Mouse (Mus musculus) CD4-positive helper T cell, adult 2 months (primary cell): ENCODE measurements around the gene Epha10.
"Not testable (repeated sequence)": the region's sequence is repeated elsewhere in the genome, so short reads cannot be mapped to it uniquely, and the experiment has no call there.

Source experiments
- DNase-seq: peaks from one replicate; pipeline ENCODE4 v3.0.0-alpha.2; 2012; ENCODE audit warnings: low read depth, missing footprints, low spot score

Epha10 gene

GRCm38 (mm10) chr4:124894508-124895428 lies 14.1 kb downstream of the Epha10 start:
- no peak for DNase-seq

GRCm38 (mm10) chr4:124898428-124898827 lies 17.7 kb downstream of the Epha10 start:
- no peak for DNase-seq

GRCm38 (mm10) chr4:124899906-124900305 lies 19.2 kb downstream of the Epha10 start:
- no peak for DNase-seq

GRCm38 (mm10) chr4:124905417-124905816 lies 24.7 kb downstream of the Epha10 start:
- peak; percentile 28 for DNase-seq

GRCm38 (mm10) chr4:124905971-124906822 lies 25.5 kb downstream of the Epha10 start:
- DNase-seq = no peak

- peak; percentile 50 for DNase-seq
These were observed 47.4 kb downstream of the Epha10 start for GRCm38 (mm10) chr4:124928102-124928501.

GRCm38 (mm10) chr4:124936613-124937471 lies 56.1 kb downstream of the Epha10 start, which contains the start of gene 9930104L06Rik:
Gene 9930104L06Rik (plus strand): TSS chr4:124937048.
- peak; percentile 97 for DNase-seq

GRCm38 (mm10) chr4:124939211-124939610 lies 58.5 kb downstream of the Epha10 start, which contains the start of gene Cdca8:
Gene Cdca8 (minus strand): TSS chr4:124939311.
- DNase-seq = not testable (repeated sequence)

- peak; percentile 68 for DNase-seq
These were observed 62.3 kb downstream of the Epha10 start for GRCm38 (mm10) chr4:124943022-124943421.

GRCm38 (mm10) chr4:124943781-124944180 lies 63.1 kb downstream of the Epha10 start:
- no peak for DNase-seq

GRCm38 (mm10) chr4:124944961-124945360 lies 64.3 kb downstream of the Epha10 start:
- DNase-seq = no peak

GRCm38 (mm10) chr4:124949488-124949887 lies 68.8 kb downstream of the Epha10 start:
- DNase-seq = no peak

- no peak for DNase-seq
These were observed 69.7 kb downstream of the Epha10 start for GRCm38 (mm10) chr4:124950181-124951035.

- no peak for DNase-seq
These were observed 70.3 kb downstream of the Epha10 start for GRCm38 (mm10) chr4:124951036-124951433.

- no peak for DNase-seq
These were observed 72.8 kb downstream of the Epha10 start for GRCm38 (mm10) chr4:124953546-124953945.

- DNase-seq = no peak
These were observed 76.6 kb downstream of the Epha10 start for GRCm38 (mm10) chr4:124957284-124957683.

- no peak for DNase-seq
These were observed 78.4 kb downstream of the Epha10 start for GRCm38 (mm10) chr4:124959062-124959461.

GRCm38 (mm10) chr4:124960940-124961339 lies 80.2 kb downstream of the Epha10 start:
- no peak for DNase-seq

- no peak for DNase-seq
These were observed 81.9 kb downstream of the Epha10 start for GRCm38 (mm10) chr4:124962576-124962975.

GRCm38 (mm10) chr4:124964912-124965599 lies 84.4 kb downstream of the Epha10 start:
- DNase-seq = no peak
